Mouse (Mus musculus) kidney, adult 2 months (tissue): ENCODE results near the gene Ppp1r2.

Source experiments
- CTCF ChIP-seq: fragments of 200-500 bp; conservative IDR thresholded peaks from 2 replicates; pipeline ENCODE4 v1.5.1; 2011; ENCODE audit warnings: low read depth, mild to moderate bottlenecking, control low read depth, low read length, moderate library complexity, mixed read lengths; ENCODE audit not compliant: insufficient read depth, insufficient read length
- POLR2A ChIP-seq: fragments of 200-500 bp; IDR thresholded peaks from one replicate; pipeline ENCODE4 v1.6.1; 2011; ENCODE audit warnings: low read depth, low read length, control low read depth

DNA sequence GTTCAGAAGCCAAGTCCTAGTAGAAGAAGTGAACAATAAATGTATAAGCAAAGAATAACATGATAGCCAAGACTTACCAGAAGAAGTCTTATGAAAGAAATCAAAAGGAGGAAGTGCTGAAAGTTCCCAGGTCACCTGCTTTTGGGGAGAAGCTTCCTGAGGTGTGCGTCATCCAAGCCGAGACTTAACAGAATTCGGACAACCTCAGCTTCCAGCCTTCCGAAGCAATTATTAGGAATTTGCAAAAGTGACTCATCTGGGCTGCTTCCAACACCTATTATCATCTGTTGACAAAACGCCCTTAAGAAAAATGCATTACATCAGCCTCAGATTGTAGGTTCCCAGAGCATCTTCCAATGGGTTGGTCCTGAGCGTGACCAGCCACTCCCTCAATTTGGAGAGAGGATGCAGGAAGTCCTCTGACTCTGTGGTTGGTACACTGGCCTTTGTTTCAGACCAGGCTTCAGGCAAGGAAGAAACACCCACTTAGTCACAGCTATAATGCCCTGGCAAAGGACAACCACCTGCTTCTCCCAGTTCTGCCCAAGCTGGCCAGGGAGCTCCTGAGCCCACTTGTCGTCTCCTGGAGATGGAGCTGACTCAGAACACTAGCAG is 15.8 kb upstream of the Ppp1r2 start:
- TF ChIP-seq CTCF, result no peak
- TF ChIP-seq POLR2A, result no peak
